Mouse (Mus musculus) 3134 (cell line): ENCODE measurements around the gene Arcn1.
"Not testable (repeated sequence)": the region's sequence is repeated elsewhere in the genome, so short reads cannot be mapped to it uniquely, and the experiment has no call there.

Experiments
- DNase-seq: peaks from one replicate; pipeline ENCODE4 v3.0.0-alpha.2; 2011; ENCODE audit warnings: low spot score; ENCODE audit not compliant: insufficient read length; ENCODE audit errors: extremely low read depth

The Arcn1 gene

DNA sequence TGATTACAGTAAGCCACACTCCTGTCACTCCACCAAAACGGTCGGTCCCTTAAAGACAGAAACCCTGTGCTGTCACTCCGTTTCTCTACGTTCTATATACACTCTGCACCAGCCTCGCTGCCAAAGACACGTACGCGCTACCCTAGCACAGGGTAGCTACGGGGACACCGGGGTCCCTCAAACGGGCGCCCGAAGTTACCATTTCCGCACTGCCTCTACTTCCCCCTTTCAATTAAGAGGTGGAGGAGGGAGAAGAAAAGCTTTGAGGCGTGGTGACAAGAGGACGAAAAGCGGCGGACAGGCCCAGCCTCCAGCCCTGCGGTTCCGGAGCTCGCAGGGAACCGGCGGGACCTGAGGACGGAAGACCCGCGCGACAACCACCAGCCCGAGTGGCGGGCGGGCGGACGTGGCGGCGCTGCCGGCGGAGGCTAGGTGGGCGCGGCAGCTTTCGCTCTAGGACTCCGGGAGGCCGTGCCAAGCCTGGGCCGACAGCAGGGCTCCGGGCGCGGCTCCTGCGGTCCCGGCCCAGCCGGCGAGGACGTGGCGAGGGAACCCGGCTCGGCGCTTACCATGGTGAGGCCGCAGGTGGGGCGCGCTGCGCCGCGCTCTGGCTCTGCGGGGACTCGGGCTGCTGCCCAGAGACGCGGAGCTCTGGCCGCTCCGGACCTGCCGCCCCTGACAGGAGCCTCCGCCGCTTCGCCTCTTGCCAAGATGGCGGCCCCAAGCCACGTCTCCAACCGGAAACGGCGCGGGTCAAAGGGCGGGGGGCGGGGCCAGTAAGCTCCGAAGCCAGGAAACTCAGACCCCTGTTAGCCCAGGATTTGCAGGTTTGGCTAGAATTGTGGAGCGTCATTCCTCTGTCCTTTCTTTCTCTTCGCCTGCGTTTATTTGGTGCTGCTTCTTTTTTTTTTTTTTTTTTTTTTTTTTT lies at the start of gene Arcn1, which contains the start of gene Ift46:
TSS of gene Arcn1 (minus strand) at position 745 of the 928 bp plus-strand sequence.
TSS of gene Ift46 (plus strand) at position 808 of the 928 bp plus-strand sequence.
- peak; percentile 90 for DNase-seq

GRCm38 (mm10) chr9:44814179-44814578 lies 46.5 kb upstream of the Arcn1 start:
- no peak for DNase-seq

DNA sequence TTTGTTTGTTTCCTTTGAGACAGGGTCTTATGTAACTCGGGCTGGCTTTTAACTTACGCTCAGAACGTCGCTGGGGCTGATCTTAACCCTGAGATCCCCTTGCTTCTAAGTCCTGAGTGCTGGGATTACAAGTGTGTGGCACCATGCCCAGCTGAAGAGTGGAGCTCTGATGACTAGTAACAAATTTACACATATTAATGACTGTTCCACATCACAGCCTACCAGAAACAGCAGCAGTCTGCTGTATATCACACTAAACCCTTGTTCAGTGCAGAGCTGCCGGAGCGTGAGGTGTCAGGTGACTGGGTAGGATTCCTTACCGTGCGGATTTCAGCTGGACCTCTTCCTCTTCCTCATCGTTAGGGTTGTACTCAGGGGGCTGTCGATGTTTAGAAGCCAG lies 42.7 kb upstream of the Arcn1 start:
- DNase-seq, result no peak

DNA sequence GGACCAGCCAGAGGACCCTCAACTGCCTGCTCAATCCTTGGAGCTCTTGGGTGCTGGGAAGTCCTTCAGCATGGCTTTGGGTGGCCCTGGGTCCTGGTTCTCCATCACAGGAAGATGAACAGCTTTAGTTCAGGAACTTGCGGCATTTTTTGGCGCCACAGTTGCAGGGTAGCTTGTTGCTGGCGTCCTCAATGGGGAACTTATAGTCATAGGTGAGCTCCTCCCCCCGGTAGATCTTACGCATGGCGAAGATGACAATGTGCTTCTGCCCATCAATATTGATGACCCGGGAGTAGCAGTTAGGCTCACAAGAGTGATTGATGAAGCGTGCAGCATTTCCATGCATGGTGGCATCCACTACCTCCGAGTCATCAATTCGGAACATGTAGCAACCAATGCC lies 40.1 kb upstream of the Arcn1 start:
- DNase-seq, result no peak

DNA sequence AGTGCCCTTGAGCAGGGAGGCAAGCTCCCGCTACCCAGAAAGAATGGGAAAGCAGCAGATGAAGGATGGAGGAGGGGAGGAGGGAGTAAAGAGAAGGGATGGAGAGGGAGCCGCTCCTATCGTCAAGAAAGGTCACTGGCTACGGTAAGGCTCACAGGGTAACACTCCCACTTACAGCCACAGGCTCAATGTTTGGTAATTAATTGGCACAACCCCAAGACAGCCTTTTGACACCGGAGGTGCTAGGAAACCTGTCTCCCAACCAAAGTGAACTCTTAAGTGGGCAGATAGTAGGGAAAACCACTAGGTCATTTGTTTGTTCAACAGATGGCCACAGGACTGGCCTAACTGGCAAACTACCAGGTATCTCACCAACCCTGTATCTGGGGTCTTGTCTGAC lies 39.5 kb upstream of the Arcn1 start:
- DNase-seq, result no peak

GRCm38 (mm10) chr9:44805536-44805935 lies 37.9 kb upstream of the Arcn1 start:
- DNase-seq, result no peak

GRCm38 (mm10) chr9:44804678-44805077 lies 37.0 kb upstream of the Arcn1 start:
- DNase-seq, result no peak

DNA sequence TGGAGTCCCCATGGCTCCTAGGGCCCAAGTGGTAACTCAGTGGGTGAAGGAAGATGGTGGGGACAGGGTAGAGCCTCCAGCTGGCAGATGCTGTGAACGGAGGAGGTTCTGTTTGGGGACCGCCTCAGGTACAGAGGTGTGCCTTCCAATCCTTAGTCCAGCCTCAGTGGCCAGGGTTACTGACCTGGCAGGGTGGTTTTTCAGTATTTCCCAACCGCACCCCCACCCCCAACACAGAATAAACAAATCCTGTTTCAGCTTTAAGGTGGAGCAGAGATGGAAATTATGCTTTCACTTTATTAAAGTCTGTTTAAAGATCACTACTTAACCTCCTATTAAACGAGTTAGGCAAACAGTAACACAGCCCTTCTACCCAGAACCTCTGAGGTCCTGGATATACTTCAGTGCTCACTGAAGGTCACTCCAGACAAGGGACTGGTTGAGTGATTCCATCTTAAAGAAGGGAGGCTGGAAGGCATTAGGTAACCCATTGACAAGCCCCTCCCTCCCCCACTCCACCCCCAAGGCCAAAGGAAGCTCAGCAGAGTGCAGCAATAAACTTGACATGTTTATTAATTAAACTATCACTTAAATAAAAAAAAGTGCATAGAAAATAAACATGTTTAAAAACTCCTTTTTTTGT lies 35.3 kb upstream of the Arcn1 start, which contains the start of gene Ttc36:
TSS of gene Ttc36 (minus strand) at position 265 of the 643 bp plus-strand sequence.
- DNase-seq, result no peak

GRCm38 (mm10) chr9:44801669-44802068 lies 34.0 kb upstream of the Arcn1 start:
- DNase-seq, result no peak

GRCm38 (mm10) chr9:44799958-44800324 lies 32.3 kb upstream of the Arcn1 start:
- no peak for DNase-seq

DNA sequence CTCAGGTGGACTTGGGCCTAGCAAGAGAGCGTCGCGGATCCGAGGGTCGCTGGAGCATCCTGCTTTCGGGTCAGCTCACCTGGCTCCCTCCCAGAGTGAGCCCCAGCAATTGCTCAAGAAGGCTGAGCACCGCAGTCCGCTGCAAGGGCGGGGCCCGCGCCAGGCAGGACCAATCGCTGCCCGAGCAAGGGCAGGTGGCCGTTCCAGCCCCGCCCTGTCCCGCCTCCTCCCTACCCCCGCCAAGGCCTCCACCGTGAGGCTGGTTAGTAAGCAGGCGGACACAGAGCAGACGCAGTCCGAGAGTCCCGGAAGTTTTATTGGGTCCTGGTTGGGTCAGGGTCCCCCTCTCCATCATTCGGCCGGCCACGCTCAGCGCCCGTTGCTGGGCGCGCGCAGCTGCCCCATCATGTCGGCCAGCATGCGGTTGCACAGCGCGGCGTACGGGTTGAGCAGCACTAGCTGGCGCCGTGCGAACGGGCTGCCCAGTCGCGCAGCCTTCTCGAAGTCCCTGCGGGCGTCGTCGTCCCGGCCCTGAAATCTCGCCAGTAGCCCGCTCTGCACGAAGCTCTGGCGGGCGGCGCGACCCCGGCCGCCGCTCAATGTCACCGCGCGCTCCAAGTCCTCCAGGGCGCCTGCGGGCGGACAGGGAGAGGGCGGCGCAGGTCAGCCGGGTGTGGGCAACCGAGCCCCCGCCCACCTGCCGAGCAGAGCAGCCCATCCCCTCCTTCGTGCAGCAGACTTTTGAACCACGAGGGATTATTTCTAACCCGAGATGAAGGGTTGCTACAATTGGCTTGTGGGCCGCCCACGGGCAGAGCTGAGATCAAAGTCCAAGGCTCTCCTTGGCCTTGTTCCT lies 31.7 kb upstream of the Arcn1 start, which contains the start of gene Tmem25:
TSS of gene Tmem25 (minus strand) at position 206 of the 856 bp plus-strand sequence.
- DNase-seq, result no peak

- DNase-seq, result no peak
These were observed 30.7 kb upstream of the Arcn1 start for GRCm38 (mm10) chr9:44798298-44798697.

GRCm38 (mm10) chr9:44792842-44793241 lies 25.2 kb upstream of the Arcn1 start:
- no peak for DNase-seq

DNA sequence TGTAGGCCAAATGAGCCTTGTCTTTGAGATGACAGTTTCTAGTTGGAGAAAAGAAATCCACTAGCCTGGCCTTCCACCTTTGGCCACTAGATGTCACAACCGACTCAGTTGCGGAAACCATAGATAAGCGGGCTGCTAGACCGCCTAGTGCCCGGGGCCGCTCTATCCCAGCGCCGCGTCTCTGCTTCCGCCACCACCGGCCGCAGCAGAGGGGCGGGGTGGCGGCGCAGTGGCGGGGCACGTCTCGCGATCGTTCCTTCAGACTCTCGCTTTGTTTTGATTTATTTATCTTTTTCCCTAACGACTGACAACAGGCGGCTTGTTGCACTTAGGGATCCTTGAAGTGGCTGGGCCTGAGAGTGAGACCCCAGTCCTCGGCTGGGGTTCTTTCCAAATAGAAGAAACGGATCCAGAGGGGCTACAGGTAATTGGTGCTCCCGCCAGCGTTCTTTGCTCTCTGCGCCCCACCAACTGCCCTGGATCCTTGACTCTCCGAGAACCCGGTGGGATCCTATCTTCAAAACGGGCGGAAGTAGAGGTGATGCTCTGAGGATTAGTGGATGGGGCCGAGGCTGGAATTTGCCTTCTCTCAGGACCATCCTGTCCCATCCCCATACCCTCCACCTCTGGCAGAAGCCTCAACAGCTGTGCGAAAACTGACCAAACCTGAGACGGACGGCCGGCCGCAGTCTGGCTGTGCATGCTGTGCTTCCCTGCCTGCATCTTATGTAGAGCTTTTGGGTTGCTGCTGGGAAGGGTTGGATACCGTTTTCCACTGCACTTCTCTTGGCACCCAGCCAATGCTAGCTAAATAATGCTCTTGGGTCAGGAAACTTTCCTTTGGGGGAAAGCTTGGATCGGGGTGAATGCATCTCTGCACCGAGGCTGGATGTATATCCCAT lies 5.4 kb upstream of the Arcn1 start:
- DNase-seq, result peak; percentile 95

GRCm38 (mm10) chr9:44772392-44772749 lies 4.7 kb upstream of the Arcn1 start:
- no peak for DNase-seq

- no peak for DNase-seq
These were observed 3.7 kb upstream of the Arcn1 start for GRCm38 (mm10) chr9:44771376-44771775.

GRCm38 (mm10) chr9:44768029-44768394 lies 367 bp upstream of the Arcn1 start:
- DNase-seq, result not testable (repeated sequence)

DNA sequence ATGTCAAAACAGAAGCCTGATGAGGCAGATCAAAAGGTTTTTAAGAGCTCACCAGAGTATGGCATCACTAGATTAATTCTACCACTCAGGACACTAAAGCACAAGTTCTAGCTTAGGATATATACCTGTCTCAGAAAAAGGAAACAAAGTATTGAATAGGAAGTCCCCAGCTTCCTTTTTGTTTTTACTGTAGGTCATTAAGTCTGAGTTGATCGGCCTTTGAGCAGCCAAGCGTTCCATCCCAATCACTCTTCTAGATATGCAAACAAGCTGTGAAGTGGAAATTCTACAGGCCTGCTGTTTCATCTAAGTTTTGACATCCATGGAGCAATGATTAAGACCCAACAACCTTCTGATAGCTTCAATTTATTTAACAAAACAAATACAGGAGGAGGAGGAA lies 6.8 kb downstream of the Arcn1 start:
- no peak for DNase-seq

GRCm38 (mm10) chr9:44748473-44748872 lies 19.2 kb downstream of the Arcn1 start:
- DNase-seq, result no peak

DNA sequence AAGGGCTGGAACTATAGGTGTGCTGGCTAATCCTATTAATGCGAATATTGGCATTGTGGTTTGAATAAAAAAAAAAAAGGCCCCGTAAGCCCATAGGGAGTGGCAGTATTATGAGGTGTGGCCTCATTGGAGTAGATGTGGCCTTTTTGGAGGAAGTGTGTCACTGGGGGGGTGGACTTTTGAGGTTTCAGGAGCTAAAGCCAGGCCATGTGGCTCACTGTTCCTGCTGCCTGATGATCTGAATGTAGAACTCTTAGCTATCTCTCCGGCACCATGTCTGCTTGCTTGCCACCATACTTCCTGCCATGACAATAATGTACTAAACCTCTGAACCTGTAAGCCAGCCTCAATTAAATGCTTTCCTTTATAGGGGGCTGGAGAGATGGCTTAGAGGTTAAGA lies 20.3 kb downstream of the Arcn1 start:
- no peak for DNase-seq
